Mouse (Mus musculus) C2C12 (cell line): ENCODE results near the gene Tmem255b. TPM values are rescaled to one million over a fixed set of nuclear protein-coding genes. Genes with fewer than 3 reads are reported as not detected.

ENCODE experiments used
- H3K27me3 ChIP-seq: one replicate; pipeline ENCODE4 v1.6.1; 2011; ENCODE audit not compliant: control insufficient read depth, insufficient read depth, insufficient read length
- H3K36me3 ChIP-seq: one replicate; pipeline ENCODE4 v1.6.1; 2011; ENCODE audit not compliant: control insufficient read depth, insufficient read depth
- H3K4me3 ChIP-seq: one replicate; pipeline ENCODE4 v1.5.1; 2011; ENCODE audit warnings: mild to moderate bottlenecking, control low read depth; ENCODE audit not compliant: poor library complexity, insufficient read depth, severe bottlenecking
- H3K79me2 ChIP-seq: one replicate; pipeline ENCODE4 v1.6.1; 2011; ENCODE audit not compliant: control insufficient read depth, insufficient read depth
- H3K79me3 ChIP-seq: one replicate; pipeline ENCODE4 v1.6.1; 2011; ENCODE audit warnings: low read depth, control low read depth
- H3ac ChIP-seq: one replicate; pipeline ENCODE3; 2011; ENCODE audit warnings: low read depth; ENCODE audit not compliant: control insufficient read depth, insufficient read length
- CEBPB ChIP-seq: IDR thresholded peaks from one replicate; pipeline ENCODE4 v1.6.1; 2011; ENCODE audit warnings: low read depth, mild to moderate bottlenecking, control low read depth, moderate library complexity
- CTCF ChIP-seq: IDR thresholded peaks from one replicate; pipeline ENCODE4 v1.5.1; 2011; ENCODE audit not compliant: control insufficient read depth, insufficient read depth, insufficient read length
- FOSL1 ChIP-seq: IDR thresholded peaks from one replicate; pipeline ENCODE4 v1.8.0; 2011; ENCODE audit warnings: mild to moderate bottlenecking, low read length; ENCODE audit not compliant: poor library complexity, insufficient read depth, severe bottlenecking
- MAX ChIP-seq: IDR thresholded peaks from one replicate; pipeline ENCODE4 v1.6.1; 2011; ENCODE audit warnings: mild to moderate bottlenecking, control low read depth
- MYOD1 ChIP-seq: IDR thresholded peaks from one replicate; pipeline ENCODE4 v1.6.1; 2011; ENCODE audit warnings: low read depth; ENCODE audit not compliant: control insufficient read depth, insufficient read length
- MYOG ChIP-seq: IDR thresholded peaks from one replicate; pipeline ENCODE4 v1.6.1; 2011; ENCODE audit not compliant: control insufficient read depth, insufficient read length; ENCODE audit errors: extremely low read depth
- USF1 ChIP-seq: IDR thresholded peaks from one replicate; pipeline ENCODE4 v1.6.1; 2011; ENCODE audit warnings: low read depth, mild to moderate bottlenecking, control low read depth, moderate library complexity
- long read RNA-seq, 2 experiments: library from polyadenylated mRNA; unstranded; transcript quantifications; one replicate each; pipeline ENCODE4 v2.0.0; 2019 to 2020
- polyA plus RNA-seq: library from polyadenylated mRNA; unstranded; fragments of >200 nt; fragmentation: generic; extraction: Trizol; gene quantifications from one replicate; pipeline ENCODE4 v1.2.1, GENCODE M21; 2012; ENCODE audit warnings: missing spikeins

Tmem255b gene
- not detected for polyA plus RNA-seq
- long read RNA-seq, experiment 1, result 0 reads
- long read RNA-seq, experiment 2, result 0 reads

DNA sequence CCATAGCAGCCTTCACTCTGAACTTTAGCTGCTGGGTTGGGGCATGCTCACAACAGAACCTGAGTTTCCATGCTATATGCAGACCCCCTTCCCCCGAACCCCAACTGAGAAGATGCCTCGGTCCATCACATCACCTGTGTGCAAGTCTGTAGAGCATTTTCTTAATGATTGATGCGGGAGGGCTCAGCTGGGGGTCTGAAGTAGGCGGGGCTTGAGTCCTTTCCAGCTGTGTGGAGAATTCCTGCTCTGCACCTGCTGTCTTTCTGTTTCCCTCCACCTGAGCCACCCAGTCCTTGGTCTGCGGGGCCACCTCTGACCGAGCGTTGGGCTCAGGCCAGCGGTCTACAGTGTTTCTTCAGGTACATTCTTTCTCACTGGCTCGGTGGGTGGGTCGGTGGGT lies at the start of gene Tmem255b:
Gene Tmem255b (plus strand): TSS at position 301 of the 400 bp plus-strand sequence.
- TF ChIP-seq FOSL1, result no peak
- TF ChIP-seq CEBPB, result no peak
- no peak for TF ChIP-seq CTCF
- no peak for TF ChIP-seq MAX
- no peak for TF ChIP-seq MYOD1
- TF ChIP-seq MYOG, result no peak
- no peak for TF ChIP-seq USF1
- Histone ChIP-seq H3K4me3 (no peak within 1 kb of the TSS), H3K79me3 (no peaks in the 10 kb centered on the region), H3K27me3 (peaks cover 73% of the 10 kb centered on the region), H3K36me3 (no peaks in the 10 kb centered on the region), H3K79me2 (no peaks in the 10 kb centered on the region), H3ac (no peak within 1 kb of the TSS)

DNA sequence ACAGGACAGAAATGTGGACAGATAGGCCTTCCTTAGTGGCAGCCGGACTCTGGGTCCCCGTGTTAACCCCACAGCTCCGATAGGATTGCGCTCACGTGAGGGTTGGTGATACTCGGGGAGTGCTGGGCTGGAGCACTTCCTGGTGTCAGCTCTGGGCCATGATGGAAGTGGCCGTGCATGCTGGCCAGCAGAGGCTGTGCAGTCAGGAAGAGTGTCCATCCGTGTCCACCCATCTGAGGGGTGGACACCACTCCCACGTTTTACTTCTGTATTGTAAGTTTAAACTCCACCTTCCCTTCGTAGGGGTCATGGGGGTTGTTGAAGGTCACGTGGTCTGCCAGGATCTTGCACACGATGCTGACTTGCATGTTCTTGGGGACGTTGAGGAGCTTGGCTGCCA lies 48.6 kb upstream of the Tmem255b start:
- no peaks in the 10 kb centered on the region for H3K27me3 ChIP-seq
- H3K36me3 ChIP-seq, result peaks cover 8% of the 10 kb centered on the region
- no peak for TF ChIP-seq CTCF
- no peak for TF ChIP-seq MAX
- TF ChIP-seq FOSL1, result no peak
- TF ChIP-seq CEBPB, result no peak
- no peak for TF ChIP-seq MYOG
- TF ChIP-seq MYOD1, result no peak
- no peak for TF ChIP-seq USF1

DNA sequence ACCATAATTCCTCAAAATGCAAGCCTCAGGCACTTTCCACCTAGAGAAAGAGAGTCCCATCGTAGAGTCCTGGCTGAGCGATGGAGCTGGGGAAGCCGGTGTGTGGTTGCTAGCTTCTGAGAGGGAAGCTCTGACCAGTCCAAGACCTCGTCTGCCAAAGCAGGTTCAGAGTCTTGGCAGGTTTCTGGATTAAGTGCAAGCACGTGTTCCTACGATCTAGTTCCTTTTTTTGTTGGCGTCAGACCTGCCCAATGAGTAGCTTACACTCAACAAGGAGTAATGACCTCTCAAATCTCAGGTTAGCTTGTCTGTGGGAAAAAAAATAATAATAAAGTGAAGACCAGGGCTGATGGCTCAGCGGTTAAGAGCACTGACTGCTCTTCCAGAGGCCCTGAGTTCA lies 47.3 kb upstream of the Tmem255b start:
- H3K79me3 ChIP-seq, result no peaks in the 10 kb centered on the region
- no peaks in the 10 kb centered on the region for H3K79me2 ChIP-seq
- H3K36me3 ChIP-seq, result no peaks in the 10 kb centered on the region
- TF ChIP-seq CTCF (no peak), MYOD1 (no peak), USF1 (no peak), MAX (no peak), FOSL1 (no peak), MYOG (no peak), CEBPB (no peak)
- H3K4me3 ChIP-seq, result no peak overlapping the region
- H3ac ChIP-seq, result no peak overlapping the region
- no peaks in the 10 kb centered on the region for H3K27me3 ChIP-seq

More for the DNA sequence above, 48.6 kb upstream of the Tmem255b start:
- no peak overlapping the region for H3ac ChIP-seq
- no peak overlapping the region for H3K4me3 ChIP-seq
- H3K79me3 ChIP-seq, result no peaks in the 10 kb centered on the region
- H3K79me2 ChIP-seq, result no peaks in the 10 kb centered on the region

DNA sequence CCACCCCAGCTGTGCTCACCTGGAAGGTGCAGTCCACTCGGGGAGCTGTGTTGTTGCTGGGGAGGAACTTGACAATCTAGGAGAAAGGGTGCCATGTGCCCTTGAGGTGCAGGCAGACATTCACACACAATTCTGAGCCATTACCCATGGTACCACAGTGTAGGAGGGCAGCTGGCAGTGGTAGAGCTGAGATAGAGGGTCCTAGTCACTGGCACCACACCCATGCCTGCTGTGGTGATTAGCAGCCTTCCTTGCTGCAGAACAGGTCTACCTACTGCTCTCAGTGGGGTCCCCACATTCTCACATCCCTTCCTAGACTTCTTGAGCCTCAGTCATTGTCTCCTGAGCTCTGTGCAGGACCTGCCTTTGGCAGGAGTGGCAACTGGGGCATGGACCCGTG lies 46.2 kb upstream of the Tmem255b start:
- Histone ChIP-seq H3K4me3 (no peak overlapping the region), H3ac (no peak overlapping the region), H3K79me2 (no peaks in the 10 kb centered on the region), H3K36me3 (no peaks in the 10 kb centered on the region), H3K27me3 (no peaks in the 10 kb centered on the region), H3K79me3 (no peaks in the 10 kb centered on the region)
- no peak for TF ChIP-seq MYOD1
- TF ChIP-seq USF1, result no peak
- TF ChIP-seq FOSL1, result no peak
- TF ChIP-seq MYOG, result no peak
- no peak for TF ChIP-seq MAX
- no peak for TF ChIP-seq CEBPB
- no peak for TF ChIP-seq CTCF

DNA sequence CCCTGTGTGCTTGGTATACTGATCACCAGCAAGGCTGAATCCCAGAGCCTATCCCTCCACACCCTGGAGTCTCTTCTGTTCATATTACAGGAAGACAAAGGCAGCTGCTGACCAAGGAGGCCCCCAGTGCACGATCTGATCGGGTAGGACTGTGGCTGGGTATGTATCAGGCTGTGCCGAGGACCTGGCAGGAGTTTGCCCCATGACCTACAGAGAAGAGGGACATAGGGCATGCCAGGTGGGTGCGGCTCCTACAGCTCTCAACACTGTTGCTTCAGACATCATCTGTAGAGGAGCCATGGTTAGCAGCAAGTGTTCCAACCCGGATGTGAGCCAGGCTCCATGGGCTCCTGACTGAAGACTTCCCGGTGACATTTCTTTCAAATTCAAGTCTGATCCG lies 41.1 kb upstream of the Tmem255b start:
- Histone ChIP-seq H3K36me3 (no peaks in the 10 kb centered on the region), H3ac (no peak overlapping the region), H3K27me3 (peaks cover 3% of the 10 kb centered on the region), H3K79me3 (no peaks in the 10 kb centered on the region), H3K4me3 (no peak overlapping the region), H3K79me2 (no peaks in the 10 kb centered on the region)
- no peak for TF ChIP-seq MYOD1
- TF ChIP-seq USF1, result no peak
- TF ChIP-seq MAX, result no peak
- no peak for TF ChIP-seq CEBPB
- no peak for TF ChIP-seq CTCF
- TF ChIP-seq FOSL1, result no peak
- TF ChIP-seq MYOG, result no peak
